Mouse (Mus musculus) adrenal gland, postnatal 25 days (tissue): ENCODE results near the gene Map3k7. TPM values are rescaled to one million over a fixed set of nuclear protein-coding genes. Genes with fewer than 3 reads are reported as not detected.

Experiments
- DNase-seq: peaks from one replicate; pipeline ENCODE4 v3.0.0; 2021; ENCODE audit warnings: mixed read lengths
- total RNA-seq: library from RNA; stranded (reverse); gene quantifications from 2 replicates; pipeline ENCODE4 v1.2.3, GENCODE M21; 2021

Map3k7 gene
- total RNA-seq, 1 experiment from 2014 or later: 49.8 TPM

- no peak for DNase-seq
These were observed 98.6 kb downstream of the Map3k7 start for GRCm38 (mm10) chr4:32062381-32063059.

- DNase-seq: no peak
These were observed 99.4 kb downstream of the Map3k7 start for GRCm38 (mm10) chr4:32063291-32063690.
